Mouse (Mus musculus): Measurements from ENCODE around the gene Tecr. TPM values are rescaled to one million over a fixed set of nuclear protein-coding genes. Genes with fewer than 3 reads are reported as not detected.

Gene Tecr
- polyA plus RNA-seq, 1 experiment from 2014 or later = 1,396 TPM

DNA sequence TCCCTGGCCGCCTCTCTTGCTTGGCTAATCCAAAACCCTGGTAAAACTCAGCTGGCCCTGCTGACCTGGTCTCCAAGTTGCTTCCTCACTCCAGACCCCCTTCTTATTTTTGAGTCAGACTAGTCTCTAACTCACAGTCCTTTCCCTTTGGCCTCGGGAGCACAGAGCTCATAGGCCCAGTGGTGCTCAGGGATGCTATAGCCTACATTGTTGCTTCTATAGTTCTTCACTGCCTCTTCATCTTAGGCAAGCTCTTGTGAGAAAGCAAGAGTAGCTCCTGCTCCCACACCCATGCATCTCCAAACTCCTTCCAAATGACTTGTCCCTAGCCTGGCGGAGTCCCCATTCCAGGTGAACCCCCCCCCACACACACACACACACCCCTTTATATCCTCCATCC is 40.1 kb downstream of the Tecr start:
- no peaks in the 10 kb centered on the region for H3K27me3 ChIP-seq
- H3K4me3 ChIP-seq = peak overlapping the region; percentile 70
- no peaks in the 10 kb centered on the region for H3K9me3 ChIP-seq
- H3K36me3 ChIP-seq = peaks cover 23% of the 10 kb centered on the region
- H3K4me1 ChIP-seq (replicated peaks) = peaks cover 19% of the 10 kb centered on the region
- no peak overlapping the region for H3K27ac ChIP-seq (replicated peaks)
- H3K4me2 ChIP-seq = peak overlapping the region; percentile 69
- whole genome bisulfite sequencing = 49% methylated on average over 3 of the region's 3 CpGs
- peak overlapping the region; percentile 65; the same call in 1 of the 2 replicates for H3K9ac ChIP-seq
- no peak for ATAC-seq (ENCODE audit: low FRiP score, low read depth)

GRCm38 (mm10) chr8:83566469-83567395 is 41.0 kb downstream of the Tecr start, which contains the start of gene Ndufb7:
Gene Ndufb7, plus strand, starts transcription at chr8:83566671.
- H3K9me3 ChIP-seq = no peaks in the 10 kb centered on the region
- no peaks in the 10 kb centered on the region for H3K27me3 ChIP-seq
- peak within 1 kb of the TSS; percentile 65 for H3K9ac ChIP-seq
- H3K4me3 ChIP-seq = peak within 1 kb of the TSS; percentile 70
- peak within 1 kb of the TSS; percentile 83 for H3K27ac ChIP-seq (replicated peaks)
- WGBS = under 1% methylated on average over 48 of the region's 48 CpGs
- ATAC-seq (ENCODE audit: low FRiP score, low read depth) = peak; percentile 91
- H3K36me3 ChIP-seq = peaks cover 13% of the 10 kb centered on the region
- peak within 1 kb of the TSS; percentile 69 for H3K4me2 ChIP-seq
- H3K4me1 ChIP-seq (replicated peaks) = peaks cover 19% of the 10 kb centered on the region

DNA sequence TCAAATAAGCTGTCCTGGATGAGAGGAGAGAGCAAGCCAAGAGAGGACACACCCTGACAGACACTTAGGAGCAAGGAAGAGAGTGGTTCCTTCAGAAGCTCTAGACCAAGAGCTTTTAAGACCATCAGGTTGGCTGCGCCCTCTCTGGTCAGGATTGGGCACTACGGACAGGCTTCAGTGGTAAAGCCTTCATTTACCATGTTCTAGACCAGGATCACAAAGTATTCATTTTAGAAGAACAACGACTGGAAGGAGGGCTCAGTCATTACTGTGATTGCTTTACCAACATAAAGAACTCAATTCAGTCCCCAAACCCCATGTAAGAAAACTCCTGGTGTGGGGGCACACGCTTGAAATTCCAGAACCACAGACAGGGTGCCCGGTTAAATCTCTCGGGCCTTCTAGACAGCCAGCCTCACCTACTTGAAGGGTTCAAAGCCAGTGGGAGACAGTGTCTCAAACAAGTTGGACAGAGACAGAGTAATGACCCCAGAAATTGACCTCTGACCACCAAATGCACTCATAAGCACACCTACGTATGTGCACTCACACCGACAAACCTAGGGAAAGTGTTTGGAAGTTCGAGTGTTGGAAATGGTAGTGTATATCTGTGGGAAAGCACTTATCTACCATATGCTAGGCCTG is 41.9 kb downstream of the Tecr start:
- H3K9me3 ChIP-seq = no peaks in the 10 kb centered on the region
- H3K4me1 ChIP-seq (replicated peaks) = peaks cover 19% of the 10 kb centered on the region
- H3K27me3 ChIP-seq = no peaks in the 10 kb centered on the region
- 77% methylated on average over 9 of the region's 9 CpGs for WGBS
- no peak overlapping the region for H3K4me3 ChIP-seq
- H3K4me2 ChIP-seq = peak overlapping the region; percentile 69; the same call in 1 of the 2 replicates
- no peak overlapping the region for H3K9ac ChIP-seq
- peak; percentile 2; the same call in 1 of the 2 replicates for ATAC-seq (ENCODE audit: low FRiP score, low read depth)
- 0 out of 2 replicates have a peak, but pooled peaks cover 7% of the 10 kb centered on the region for H3K36me3 ChIP-seq
- no peak overlapping the region for H3K27ac ChIP-seq (replicated peaks)

- no peak overlapping the region for H3K4me2 ChIP-seq
- no peaks in the 10 kb centered on the region for H3K36me3 ChIP-seq
- H3K27ac ChIP-seq (replicated peaks) = no peak overlapping the region
- H3K4me3 ChIP-seq = no peak overlapping the region
- peaks cover 13% of the 10 kb centered on the region for H3K4me1 ChIP-seq (replicated peaks)
- H3K27me3 ChIP-seq = no peaks in the 10 kb centered on the region
- no peak overlapping the region for H3K9ac ChIP-seq
- H3K9me3 ChIP-seq = no peaks in the 10 kb centered on the region
- WGBS = 78% methylated on average over 4 of the region's 4 CpGs
- ATAC-seq (ENCODE audit: low FRiP score, low read depth) = no peak
Observed at GRCm38 (mm10) chr8:83563246-83563645, 44.5 kb downstream of the Tecr start.

DNA sequence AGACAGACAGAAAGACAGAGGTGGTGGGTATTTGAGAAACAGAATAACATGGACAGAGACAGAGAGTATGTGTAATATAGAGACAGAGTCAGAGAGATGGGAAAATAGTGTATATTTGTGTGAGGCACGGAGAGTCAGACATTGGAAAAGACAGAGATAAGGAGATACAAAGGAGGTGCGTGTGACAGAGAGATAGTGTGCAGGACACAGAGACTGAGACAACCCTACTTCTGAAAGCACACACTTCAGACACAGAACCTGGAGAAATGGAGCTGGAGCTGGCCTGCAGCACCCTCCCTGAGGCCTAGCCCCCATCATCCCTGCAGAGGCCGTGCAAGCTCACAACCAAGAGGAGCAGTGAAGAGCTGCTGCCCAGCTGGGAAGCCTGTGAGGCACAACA is 45.1 kb downstream of the Tecr start:
- H3K9ac ChIP-seq = no peak overlapping the region

GRCm38 (mm10) chr8:83535736-83536135 is 72.0 kb downstream of the Tecr start, which contains the start of gene Olfr370:
Gene Olfr370, plus strand, starts transcription at chr8:83535780.
- H3K27me3 ChIP-seq = no peaks in the 10 kb centered on the region
- no peak for ATAC-seq (ENCODE audit: low FRiP score, low read depth)

More for the DNA sequence above, 45.1 kb downstream of the Tecr start:
- H3K27ac ChIP-seq (replicated peaks) = no peak overlapping the region
- no peak overlapping the region for H3K4me2 ChIP-seq
- no peak for ATAC-seq (ENCODE audit: low FRiP score, low read depth)
- peaks cover 8% of the 10 kb centered on the region for H3K4me1 ChIP-seq (replicated peaks)
- 85% methylated on average over 3 of the region's 3 CpGs for WGBS
- no peaks in the 10 kb centered on the region for H3K27me3 ChIP-seq
- no peaks in the 10 kb centered on the region for H3K36me3 ChIP-seq
- no peak overlapping the region for H3K4me3 ChIP-seq
- no peaks in the 10 kb centered on the region for H3K9me3 ChIP-seq

DNA sequence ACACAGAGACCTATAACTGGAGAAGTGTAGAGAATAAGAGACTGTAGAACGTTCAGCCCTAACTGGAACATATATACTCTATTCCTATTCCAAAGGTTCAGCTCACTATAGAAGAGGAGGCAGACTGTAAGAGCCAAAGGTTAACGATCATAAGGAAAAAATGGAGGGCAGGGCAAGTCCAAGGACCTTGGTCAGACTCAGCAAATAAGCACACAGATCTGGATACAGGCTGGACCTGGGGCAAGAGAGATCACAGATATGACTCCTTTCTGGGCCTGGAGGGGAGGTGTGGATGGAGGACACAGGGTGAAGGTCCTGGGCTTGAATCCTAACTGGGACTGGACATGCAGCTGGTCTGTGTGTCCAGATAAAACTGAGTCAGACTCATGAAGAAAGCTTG is 73.0 kb downstream of the Tecr start:
- no peaks in the 10 kb centered on the region for H3K27me3 ChIP-seq
- H3K27ac ChIP-seq (replicated peaks) = no peak overlapping the region
- no peaks in the 10 kb centered on the region for H3K36me3 ChIP-seq
- H3K9me3 ChIP-seq = no peaks in the 10 kb centered on the region
- no peak for ATAC-seq (ENCODE audit: low FRiP score, low read depth)
- H3K4me1 ChIP-seq (replicated peaks) = no peaks in the 10 kb centered on the region
- H3K4me2 ChIP-seq = no peak overlapping the region
- 83% methylated on average over 2 of the region's 2 CpGs for WGBS
- no peak overlapping the region for H3K9ac ChIP-seq
- H3K4me3 ChIP-seq = no peak overlapping the region

More at GRCm38 (mm10) chr8:83535736-83536135, 72.0 kb downstream of the Tecr start, which contains the start of gene Olfr370:
- Histone ChIP-seq H3K36me3 (no peaks in the 10 kb centered on the region), H3K4me1 (replicated peaks) (no peaks in the 10 kb centered on the region), H3K27ac (replicated peaks) (no peak within 1 kb of the TSS), H3K4me3 (no peak within 1 kb of the TSS), H3K9ac (no peak within 1 kb of the TSS), H3K4me2 (no peak within 1 kb of the TSS), H3K9me3 (no peaks in the 10 kb centered on the region)
- WGBS = 79% methylated on average over 3 of the region's 3 CpGs

Other genes starting within 250 kb of the Tecr start
- 14.1 and 14.3 TPM in 2 replicates for gene Clgn, start 218.1 kb downstream of the Tecr start, polyA plus RNA-seq (2015; fragmentation: Nextera tagmentation; extraction: Ambion mirVana)
- gene Scoc, start 149.6 kb downstream of the Tecr start, polyA plus RNA-seq (2015; fragmentation: Nextera tagmentation; extraction: Ambion mirVana) = 268 and 277 TPM in 2 replicates
- gene Olfr370, start 72.2 kb downstream of the Tecr start, polyA plus RNA-seq (2015; fragmentation: Nextera tagmentation; extraction: Ambion mirVana) = 0.04 TPM in 1 of 2 replicates, not detected in the other
- gene Ndufb7, start 41.3 kb downstream of the Tecr start, polyA plus RNA-seq (2015; fragmentation: Nextera tagmentation; extraction: Ambion mirVana) = 333 and 340 TPM in 2 replicates
- gene Dnajb1, start 222 bp upstream of the Tecr start, polyA plus RNA-seq (2015; fragmentation: Nextera tagmentation; extraction: Ambion mirVana) = 58.1 and 60.9 TPM in 2 replicates
- 132 and 133 TPM in 2 replicates for gene Gipc1, start 44.7 kb upstream of the Tecr start, polyA plus RNA-seq (2015; fragmentation: Nextera tagmentation; extraction: Ambion mirVana)
- 1.00 and 1.0 TPM in 2 replicates for gene Ptger1, start 58.7 kb upstream of the Tecr start, polyA plus RNA-seq (2015; fragmentation: Nextera tagmentation; extraction: Ambion mirVana)
- gene Pkn1, start 91.2 kb upstream of the Tecr start, polyA plus RNA-seq (2015; fragmentation: Nextera tagmentation; extraction: Ambion mirVana) = 27.1 and 30.9 TPM in 2 replicates
- 97.5 and 105 TPM in 2 replicates for gene Ddx39, start 107.2 kb upstream of the Tecr start, polyA plus RNA-seq (2015; fragmentation: Nextera tagmentation; extraction: Ambion mirVana)
- 11.0 and 13.4 TPM in 2 replicates for gene Adgre5, start 133.4 kb upstream of the Tecr start, polyA plus RNA-seq (2015; fragmentation: Nextera tagmentation; extraction: Ambion mirVana)